In genomic region chr17:35512916-35513626, GRCm38 (mm10) we compare ENCODE assay signal across 10 mouse cellular contexts. TPM values are rescaled to one million over a fixed set of nuclear protein-coding genes. Genes with fewer than 3 reads are reported as not detected.
DNase-seq lines count a peak whose midpoint lies in the region; ATAC-seq and TF ChIP-seq lines count a peak whose summit lies in the region.
"Had no signal": no experiment of that assay in that cellular context is flagged by ENCODE, and none has a peak within 500 bp of the region (broad histone marks: within the 10 kb centered on the region; RNA-seq: fewer than 3 reads in every experiment).

No protein-coding gene starts in this region.

- H3K9me3 ChIP-seq in neural tube, embryonic 13.5 days, result no peaks in the 10 kb centered on the region
- no peaks in the 10 kb centered on the region for H3K9me3 ChIP-seq in neural tube, embryonic 15.5 days (replicated peaks)
- H3K9me3 ChIP-seq: megakaryocyte, embryonic 14.5 days had no signal

- WGBS in kidney, adult 2 months, result 94% methylated on average over 7 of the region's 7 CpGs
- 86% methylated on average over 7 of the region's 7 CpGs for WGBS in neural tube, embryonic 13.5 days
- WGBS in neural tube, embryonic 15.5 days, result 95% methylated on average over 7 of the region's 7 CpGs
- 95% methylated on average over 7 of the region's 7 CpGs for WGBS in thymus, adult 2 months

- 0 out of 2 replicates have a peak overlapping the region, but pooled peaks have one; percentile 22 for H3K9ac ChIP-seq in neural tube, embryonic 13.5 days
- H3K9ac ChIP-seq in neural tube, embryonic 15.5 days (replicated peaks), result no peak overlapping the region

- no peaks in the 10 kb centered on the region; the same call in 1 of the 2 replicates for H3K4me1 ChIP-seq in kidney, adult 2 months (ENCODE audit: control insufficient read depth, insufficient read depth, low read length)
- peaks cover 30% of the 10 kb centered on the region for H3K4me1 ChIP-seq in neural tube, embryonic 13.5 days (replicated peaks)
- H3K4me1 ChIP-seq in neural tube, embryonic 15.5 days, result peaks cover 20% of the 10 kb centered on the region
- H3K4me1 ChIP-seq in thymus, adult 2 months (replicated peaks; ENCODE audit: control insufficient read depth, insufficient read depth, low read length), result peaks cover 20% of the 10 kb centered on the region

- DNase-seq in kidney, adult 2 months, result no peak
- no peak for DNase-seq in kidney, adult 11 months
- peak; percentile 67 for DNase-seq in NIH3T3 (ENCODE audit: low read depth)
- no peak for DNase-seq in thymus, adult 2 months
- no peak for DNase-seq in testis, postnatal 14 days (ENCODE audit: low spot score)

- no peaks in the 10 kb centered on the region for H3K36me3 ChIP-seq in kidney, adult 2 months (ENCODE audit: control insufficient read depth, insufficient read depth, low read length)
- no peaks in the 10 kb centered on the region for H3K36me3 ChIP-seq in neural tube, embryonic 13.5 days
- H3K36me3 ChIP-seq in neural tube, embryonic 15.5 days, result no peaks in the 10 kb centered on the region
- H3K36me3 ChIP-seq in thymus, adult 2 months (ENCODE audit: control insufficient read depth, insufficient read depth, low read length), result no peaks in the 10 kb centered on the region; the same call in 1 of the 2 replicates

- H3K4me3 ChIP-seq in kidney, adult 2 months (ENCODE audit: insufficient read depth, low read depth, low read length), result no peak overlapping the region
- no peak overlapping the region for H3K4me3 ChIP-seq in neural tube, embryonic 13.5 days
- no peak overlapping the region for H3K4me3 ChIP-seq in neural tube, embryonic 15.5 days (replicated peaks)
- no peak overlapping the region for H3K4me3 ChIP-seq in thymus, adult 2 months (ENCODE audit: control insufficient read depth, insufficient read depth, low read length)
- H3K4me3 ChIP-seq: megakaryocyte, embryonic 14.5 days had no signal

- no peaks in the 10 kb centered on the region for H3K27me3 ChIP-seq in kidney, adult 2 months (replicated peaks; ENCODE audit: control insufficient read depth, insufficient read depth, low read length)
- peaks cover 10% of the 10 kb centered on the region for H3K27me3 ChIP-seq in neural tube, embryonic 13.5 days
- 0 out of 2 replicates have a peak, but pooled peaks cover 9% of the 10 kb centered on the region for H3K27me3 ChIP-seq in neural tube, embryonic 15.5 days (replicated peaks)
- H3K27me3 ChIP-seq in thymus, adult 2 months (ENCODE audit: control insufficient read depth, insufficient read depth, low read length), result no peaks in the 10 kb centered on the region

- H3K4me2 ChIP-seq in neural tube, embryonic 13.5 days, result no peak overlapping the region
- no peak overlapping the region for H3K4me2 ChIP-seq in neural tube, embryonic 15.5 days

- TF ChIP-seq POLR2A in kidney, adult 2 months (IDR thresholded peaks at IDR 0.05; ENCODE audit: low read depth, low read length), result no peak
- no peak for TF ChIP-seq POLR2A in thymus, adult 2 months (IDR thresholded peaks at IDR 0.05; ENCODE audit: control insufficient read depth, extremely low read depth, insufficient read depth, low read length, poor library complexity)

- H3K27ac ChIP-seq in kidney, adult 2 months (ENCODE audit: insufficient read depth, low read depth, low read length), result no peak overlapping the region
- H3K27ac ChIP-seq in neural tube, embryonic 13.5 days (replicated peaks), result no peak overlapping the region
- H3K27ac ChIP-seq in neural tube, embryonic 15.5 days (replicated peaks), result no peak overlapping the region
- no peak overlapping the region for H3K27ac ChIP-seq in thymus, adult 2 months (ENCODE audit: control insufficient read depth, insufficient read depth, low read length)

- ATAC-seq in neural tube, embryonic 13.5 days (ENCODE audit: low read depth), result no peak
- ATAC-seq in neural tube, embryonic 15.5 days (ENCODE audit: low FRiP score), result no peak

- TF ChIP-seq CTCF in kidney, adult 2 months (conservative IDR thresholded peaks at IDR 0.05; ENCODE audit: insufficient read depth, insufficient read length, low read depth, low read length), result peak; percentile 47
- no peak for TF ChIP-seq CTCF in thymus, adult 2 months (IDR thresholded peaks at IDR 0.05; ENCODE audit: borderline replicate concordance, control insufficient read depth, extremely low read depth, insufficient read depth, low read length, poor library complexity)

RNA-seq across cellular contexts. Expression of gene Tcf19, which starts 3.6 kb away (rescaled TPM):
- 5.6 and 6.0 TPM in 2 replicates for polyA plus RNA-seq in kidney, adult 2 months (2012; rRNA removed)
- 14.4 and 15.6 TPM in 2 replicates for polyA plus RNA-seq in neural tube, embryonic 13.5 days (2015; fragmentation: Nextera tagmentation; extraction: Ambion mirVana)
- 14.4 and 27.5 TPM in 2 replicates for polyA plus RNA-seq in neural tube, embryonic 15.5 days (2015; fragmentation: Nextera tagmentation; extraction: Ambion mirVana)
- 64.4 and 92.6 TPM in 2 replicates for polyA plus RNA-seq in thymus, adult 2 months (2012; rRNA removed)

RNA-seq across cellular contexts. Expression of gene Cchcr1, which starts 3.8 kb away (rescaled TPM):
- polyA plus RNA-seq in kidney, adult 2 months (2012; rRNA removed), result 6.9 and 7.5 TPM in 2 replicates
- 6.4 and 7.4 TPM in 2 replicates for polyA plus RNA-seq in neural tube, embryonic 13.5 days (2015; fragmentation: Nextera tagmentation; extraction: Ambion mirVana)
- 5.1 and 7.9 TPM in 2 replicates for polyA plus RNA-seq in neural tube, embryonic 15.5 days (2015; fragmentation: Nextera tagmentation; extraction: Ambion mirVana)
- polyA plus RNA-seq in thymus, adult 2 months (2012; rRNA removed), result 19.3 and 19.5 TPM in 2 replicates

RNA-seq across cellular contexts. Expression of gene Pou5f1, which starts 7.3 kb away (rescaled TPM):
- polyA plus RNA-seq in kidney, adult 2 months (2012; rRNA removed), result not detected in 2 replicates
- polyA plus RNA-seq in neural tube, embryonic 13.5 days (2015; fragmentation: Nextera tagmentation; extraction: Ambion mirVana), result not detected in 2 replicates
- polyA plus RNA-seq in neural tube, embryonic 15.5 days (2015; fragmentation: Nextera tagmentation; extraction: Ambion mirVana), result not detected in 2 replicates
- 0.50 and 0.71 TPM in 2 replicates for polyA plus RNA-seq in thymus, adult 2 months (2012; rRNA removed)
- polyA plus RNA-seq: heart, embryonic 14.5 days; intestine, embryonic 14.5 days had no signal

RNA-seq across cellular contexts. Expression of gene Psors1c2, which starts 19.9 kb away (rescaled TPM):
- polyA plus RNA-seq in kidney, adult 2 months (2012; rRNA removed), result 0.19 and 0.38 TPM in 2 replicates
- polyA plus RNA-seq in neural tube, embryonic 13.5 days (2015; fragmentation: Nextera tagmentation; extraction: Ambion mirVana), result 0.47 and 0.99 TPM in 2 replicates
- polyA plus RNA-seq in neural tube, embryonic 15.5 days (2015; fragmentation: Nextera tagmentation; extraction: Ambion mirVana), result 0.81 and 0.96 TPM in 2 replicates
- 10.2 and 11.2 TPM in 2 replicates for polyA plus RNA-seq in thymus, adult 2 months (2012; rRNA removed)

RNA-seq across cellular contexts. Expression of gene Cdsn, which starts 38.9 kb away (rescaled TPM):
- 0.67 and 1.3 TPM in 2 replicates for polyA plus RNA-seq in kidney, adult 2 months (2012; rRNA removed)
- polyA plus RNA-seq in neural tube, embryonic 13.5 days (2015; fragmentation: Nextera tagmentation; extraction: Ambion mirVana), result not detected in 2 replicates
- polyA plus RNA-seq in neural tube, embryonic 15.5 days (2015; fragmentation: Nextera tagmentation; extraction: Ambion mirVana), result 0.08 TPM in 1 of 2 replicates, not detected in the other
- polyA plus RNA-seq in thymus, adult 2 months (2012; rRNA removed), result 1.8 and 3.3 TPM in 2 replicates
